Mouse (Mus musculus): ENCODE measurements around the gene Kcnj8.

The Kcnj8 gene

GRCm38 (mm10) chr6:142571055-142571618, at the start of gene Kcnj8:
Kcnj8 (minus strand) TSS chr6:142571614.
- peak; percentile 89 for DNase-seq

DNA sequence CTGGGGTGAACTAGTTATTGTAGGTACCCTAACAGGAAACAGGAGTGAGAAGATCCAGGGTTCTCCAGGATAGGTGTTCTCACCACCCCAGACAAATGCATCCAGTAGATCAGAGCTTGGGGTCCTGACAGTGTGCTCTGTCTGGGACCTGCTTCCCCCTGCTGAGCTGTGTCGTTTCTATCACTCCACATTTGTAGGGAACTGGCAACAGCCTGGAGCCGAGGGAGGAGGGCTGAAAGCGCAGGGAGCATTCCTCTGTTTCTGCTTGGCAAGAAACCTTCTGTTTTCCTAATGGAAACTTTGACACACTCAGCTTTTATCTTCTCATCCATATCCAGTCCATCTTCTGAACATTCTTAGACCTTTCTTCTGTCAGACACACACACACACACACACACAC, 45.2 kb upstream of the Kcnj8 start:
- DNase-seq = peak; percentile 71

DNA sequence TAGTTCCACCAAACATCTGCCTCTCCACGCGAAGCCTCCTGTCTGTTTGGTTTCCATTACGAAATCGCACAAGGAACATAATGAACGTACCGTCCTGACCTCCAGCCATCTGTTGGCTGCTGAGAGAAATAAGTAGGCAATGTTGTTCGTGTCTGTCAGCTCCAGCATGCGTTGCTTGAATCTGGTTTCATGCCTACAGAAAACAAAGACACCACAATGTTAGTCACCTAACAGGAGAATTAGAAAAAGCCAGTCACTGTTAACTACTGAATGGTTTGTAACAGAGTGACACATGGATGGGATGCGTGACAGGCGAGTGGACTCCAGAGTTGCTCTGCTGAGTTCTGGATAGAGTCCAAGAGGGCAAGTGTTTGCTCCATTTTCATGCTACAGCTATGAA, 42.9 kb upstream of the Kcnj8 start:
- DNase-seq = peak; percentile 51

DNA sequence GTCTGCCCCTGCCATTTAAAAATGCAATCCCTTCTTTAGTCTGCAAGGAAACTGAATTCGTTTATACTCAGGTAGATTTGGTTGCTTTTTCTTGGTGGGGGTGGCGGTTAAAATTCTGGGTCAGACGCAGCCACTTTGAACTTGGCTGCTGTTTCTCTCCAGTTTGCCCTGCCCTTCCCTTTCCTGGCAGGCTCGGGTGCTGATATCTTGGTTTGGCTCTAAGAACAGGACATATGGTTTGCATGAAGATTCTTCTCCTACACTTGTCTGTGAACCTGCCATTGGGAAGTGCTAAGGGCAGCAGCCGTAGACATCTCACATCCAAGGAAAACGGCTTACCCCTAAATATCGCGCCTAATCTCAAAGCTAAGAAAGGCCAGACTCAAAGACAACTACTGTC, 41.0 kb upstream of the Kcnj8 start:
- DNase-seq = no peak

DNA sequence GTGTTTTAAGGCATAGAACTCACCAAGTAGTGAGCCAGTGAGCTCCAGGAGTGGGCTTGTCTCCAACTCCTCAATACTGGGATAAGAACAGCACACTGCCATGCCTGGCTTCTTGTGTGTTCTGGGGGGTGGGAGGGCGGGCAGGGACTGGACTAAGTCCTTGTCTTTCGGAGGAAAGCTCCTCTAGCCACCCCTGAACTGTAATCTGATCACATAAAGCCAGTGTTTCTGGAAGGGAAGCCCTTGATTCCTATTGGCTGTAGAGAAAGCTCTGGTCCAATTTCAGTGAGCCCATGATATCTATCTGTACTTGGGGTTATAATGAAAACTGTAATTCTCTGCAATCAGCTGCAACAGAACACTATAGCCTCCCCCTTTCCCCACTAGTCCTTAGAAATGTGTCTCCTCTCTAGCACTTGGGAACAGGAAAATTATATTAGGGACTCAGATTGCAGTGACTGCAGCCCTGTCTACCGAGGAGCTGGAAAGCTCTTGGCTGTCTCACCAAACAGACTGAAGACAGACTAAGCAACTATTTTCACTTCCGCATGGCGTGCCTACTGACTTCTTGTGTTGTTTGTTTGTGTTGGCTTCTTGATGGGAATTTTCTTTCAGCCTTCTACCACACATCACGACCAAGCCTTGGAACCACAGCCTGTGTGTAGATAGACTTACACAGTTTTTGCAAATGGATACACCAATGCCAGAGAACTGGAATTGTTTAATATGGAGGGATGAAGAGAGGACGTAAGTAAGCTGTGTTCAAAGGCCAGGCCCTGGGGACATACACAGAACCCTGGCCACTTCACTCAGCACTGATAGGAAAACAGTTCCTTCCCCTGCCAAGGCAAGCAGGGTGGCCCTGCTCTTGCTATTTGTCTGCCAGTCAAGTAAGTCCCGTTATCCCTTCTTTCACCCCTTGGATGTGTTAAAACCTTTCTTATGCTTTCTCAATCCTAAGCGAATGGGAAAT, 38.3 kb upstream of the Kcnj8 start:
- peak; percentile 22 for DNase-seq

DNA sequence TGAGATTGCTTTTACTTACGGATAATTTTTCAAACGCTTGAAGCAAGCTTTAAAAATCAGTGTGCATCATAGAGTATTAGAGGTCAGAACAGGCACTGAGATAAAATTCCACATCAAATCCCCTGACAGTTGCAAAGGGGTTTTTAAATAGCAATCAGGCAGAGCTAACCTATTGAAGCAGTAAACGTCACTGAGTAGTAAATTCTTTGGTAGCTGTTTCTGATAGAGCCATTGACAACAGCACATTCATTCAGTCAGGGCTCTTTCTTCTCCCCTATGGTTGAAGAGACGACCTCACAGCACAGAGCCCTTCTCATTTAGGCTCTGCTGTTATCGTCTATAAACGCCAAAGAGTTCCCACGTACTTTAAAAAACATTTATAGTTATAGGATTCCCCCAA, 35.7 kb upstream of the Kcnj8 start:
- DNase-seq = no peak

DNA sequence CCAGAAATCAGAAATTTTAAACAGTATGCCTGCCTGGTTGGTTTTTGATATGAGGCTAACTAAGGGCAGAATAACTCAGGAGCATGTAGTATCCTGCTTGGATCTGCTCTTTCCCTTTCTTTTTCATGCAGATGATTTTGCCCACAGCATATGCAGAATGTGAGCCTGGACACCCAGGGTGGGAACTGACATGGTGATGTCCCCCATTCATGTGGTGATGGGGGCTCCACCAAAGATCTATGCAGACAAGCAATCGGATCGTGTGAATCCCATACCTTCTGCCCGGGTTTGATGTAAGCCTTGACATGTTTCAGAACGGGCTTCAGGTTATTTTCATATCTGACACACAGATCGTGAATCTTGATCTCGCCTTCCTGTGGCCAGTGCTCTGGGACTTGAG, 31.4 kb upstream of the Kcnj8 start:
- DNase-seq = no peak

DNA sequence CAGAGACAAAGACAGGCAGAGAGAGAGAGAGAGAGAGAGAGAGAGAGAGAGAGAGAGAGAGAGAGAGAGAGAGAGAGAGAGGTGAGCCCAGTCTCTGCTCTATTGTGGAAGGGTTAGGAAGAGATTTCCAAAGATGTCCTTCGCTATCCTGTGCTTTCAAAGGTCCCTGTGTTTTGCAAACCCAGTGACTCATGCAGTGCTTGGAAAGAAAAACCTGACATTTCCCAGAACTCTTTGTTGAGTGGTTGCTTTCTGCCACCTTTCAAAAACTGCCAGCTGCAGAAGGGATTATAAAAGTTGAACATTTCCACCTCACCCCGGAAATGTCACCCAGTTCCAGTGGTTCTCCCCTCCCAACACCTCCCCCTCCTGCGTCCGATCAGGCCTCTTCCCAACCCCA, 7.4 kb upstream of the Kcnj8 start:
- no peak for DNase-seq

DNA sequence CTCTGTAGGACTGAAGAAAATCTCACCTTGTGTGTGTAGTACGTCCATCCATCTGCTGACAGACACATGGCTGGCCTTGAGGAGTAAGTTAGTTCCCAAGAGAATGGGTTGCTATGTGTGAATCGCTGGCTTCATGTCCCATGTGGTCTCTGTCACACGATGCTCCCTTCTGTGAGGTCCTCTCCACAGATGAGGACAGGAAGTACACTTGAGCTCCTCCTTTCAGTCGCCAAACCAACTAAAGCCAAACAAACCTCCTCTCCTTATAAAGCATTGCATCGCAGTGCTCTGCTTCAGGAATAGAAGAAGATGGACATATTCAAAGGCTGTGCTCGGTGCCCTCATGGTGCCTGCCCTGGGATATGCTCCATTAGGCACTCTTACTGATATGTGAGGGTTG, 6.4 kb upstream of the Kcnj8 start:
- no peak for DNase-seq

DNA sequence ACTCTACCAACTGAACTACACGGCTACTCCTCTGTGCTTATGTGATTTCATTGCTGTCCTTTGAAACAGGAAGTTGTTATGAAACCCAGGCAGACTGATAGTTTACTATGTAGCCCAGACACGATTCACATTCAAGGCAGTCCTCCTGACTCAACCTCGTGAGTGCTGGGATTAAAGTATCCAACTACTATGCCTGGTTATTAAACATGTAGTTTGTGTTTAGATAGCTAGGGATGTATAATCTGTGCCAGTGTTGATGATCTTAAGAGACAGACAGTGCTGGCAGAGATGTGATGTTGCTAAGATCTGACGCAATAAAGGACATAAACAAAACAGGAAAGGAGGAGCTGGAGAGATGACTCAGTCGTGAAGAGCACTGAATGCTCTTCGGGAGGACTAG, 1.5 kb upstream of the Kcnj8 start:
- no peak for DNase-seq

DNA sequence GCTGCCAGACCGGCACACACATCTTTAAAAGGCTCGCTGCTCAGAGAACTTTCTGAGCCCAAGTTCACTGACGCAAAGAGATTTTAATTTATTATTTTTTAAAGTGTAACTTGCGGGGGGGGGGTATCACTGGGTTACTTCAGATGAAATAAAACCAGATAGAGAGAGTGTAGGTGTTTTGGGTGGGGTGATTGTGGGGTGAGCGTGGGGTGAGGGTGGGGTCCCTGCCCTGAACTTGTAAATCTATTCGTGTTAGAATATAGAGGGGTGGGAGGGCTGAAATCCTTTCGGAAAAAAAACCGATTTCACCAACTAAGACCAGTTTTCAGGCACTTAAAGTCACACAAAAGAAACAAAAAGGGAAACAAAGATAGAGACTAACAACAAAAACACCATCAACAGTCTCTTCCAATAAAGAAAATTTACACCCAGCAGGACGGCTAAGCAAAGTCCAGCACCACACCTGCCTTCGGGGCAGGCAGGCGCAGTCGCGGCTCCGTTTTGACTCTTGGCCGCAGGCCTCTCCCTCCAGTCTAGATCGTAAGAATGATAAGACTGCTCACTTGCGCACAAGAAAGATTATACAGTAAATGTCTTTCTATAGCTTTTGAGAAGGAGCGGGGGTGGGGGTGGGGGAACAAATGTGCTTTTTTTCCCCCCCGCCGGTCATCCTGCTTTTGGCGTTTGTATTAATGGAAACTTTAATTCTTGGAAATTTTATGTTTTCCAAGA, 381 bp upstream of the Kcnj8 start:
- DNase-seq = no peak

GRCm38 (mm10) chr6:142570046-142570770, 1.2 kb downstream of the Kcnj8 start:
- no peak for DNase-seq

- DNase-seq = no peak
These were observed 2.6 kb downstream of the Kcnj8 start for GRCm38 (mm10) chr6:142568713-142569357.

DNA sequence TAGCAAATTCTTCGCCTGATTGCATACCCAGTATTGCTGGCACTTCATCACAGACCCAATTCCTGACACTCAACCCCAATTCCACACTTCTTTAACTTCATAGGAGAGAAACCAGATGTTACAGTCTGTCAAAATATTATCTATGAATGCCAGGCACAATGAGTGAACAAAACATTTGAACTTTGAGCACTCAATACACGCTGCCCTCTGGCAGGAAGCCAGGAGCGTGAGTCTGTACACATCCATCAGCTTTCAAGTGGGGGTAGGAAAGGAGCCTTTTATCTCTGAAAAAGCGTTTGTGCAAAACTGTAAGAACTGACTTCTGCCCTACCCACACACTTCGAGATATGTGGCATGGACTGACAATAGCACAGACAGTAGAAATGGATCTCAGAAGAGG, 4.0 kb downstream of the Kcnj8 start:
- peak; percentile 52 for DNase-seq

- DNase-seq = no peak
These were observed 6.7 kb downstream of the Kcnj8 start for GRCm38 (mm10) chr6:142564746-142565145.

DNA sequence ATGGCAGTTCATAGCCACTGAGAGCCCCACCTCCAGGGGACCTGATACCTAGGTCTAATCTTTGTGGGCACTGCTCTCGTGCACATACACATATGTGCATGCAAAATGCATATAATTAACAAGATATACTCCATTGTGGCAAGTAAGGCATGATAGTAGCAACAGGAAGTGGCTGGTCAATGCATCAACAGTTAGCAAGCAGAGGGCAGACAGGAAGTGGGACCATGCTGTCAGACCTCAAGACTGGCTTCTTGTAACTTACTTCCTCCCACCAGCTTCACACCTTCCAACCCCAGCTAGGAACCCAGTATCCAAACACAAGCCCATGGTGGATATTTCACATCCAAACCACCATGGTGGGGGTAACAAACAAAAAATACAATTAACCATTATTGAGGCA, 10.3 kb downstream of the Kcnj8 start:
- no peak for DNase-seq

- no peak for DNase-seq
These were observed 12.4 kb downstream of the Kcnj8 start for GRCm38 (mm10) chr6:142558772-142559679.

DNA sequence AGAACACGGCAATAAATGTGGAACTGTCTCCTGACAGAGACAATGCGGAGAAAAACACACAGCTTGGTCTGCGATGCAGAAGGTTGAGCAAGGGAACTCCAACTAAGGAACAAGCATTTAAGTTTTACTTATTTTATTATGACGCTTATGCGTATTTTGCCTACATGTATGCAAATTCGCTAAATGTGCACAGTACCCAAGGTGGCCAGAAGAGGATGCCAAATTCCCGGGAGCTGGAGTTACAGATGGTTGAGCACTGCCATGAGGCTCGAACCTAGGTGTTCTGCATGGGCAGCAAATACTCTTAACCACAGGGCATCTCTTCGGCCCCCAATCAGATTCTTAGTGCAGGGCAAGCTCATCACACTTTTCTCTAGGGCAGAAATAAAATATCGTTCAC, 13.3 kb downstream of the Kcnj8 start:
- DNase-seq = no peak

DNA sequence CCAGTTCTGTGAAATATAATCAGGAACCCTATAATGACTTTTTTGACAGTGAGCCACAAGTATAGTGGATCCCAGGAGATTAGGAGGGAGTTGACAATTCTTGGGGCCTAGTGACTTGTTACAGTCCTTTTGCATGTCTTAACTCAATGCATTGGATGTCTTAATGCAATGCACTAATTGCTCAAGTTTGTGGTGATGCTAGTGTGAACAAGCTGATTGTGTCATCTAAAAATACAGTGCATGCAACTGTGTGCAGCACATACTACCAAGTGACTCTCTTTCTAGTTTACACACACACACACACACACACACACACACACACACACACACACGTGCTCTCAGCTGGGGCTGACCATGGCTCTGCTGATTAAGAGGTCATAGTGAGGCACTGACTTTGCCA, 15.4 kb downstream of the Kcnj8 start:
- DNase-seq = no peak

DNA sequence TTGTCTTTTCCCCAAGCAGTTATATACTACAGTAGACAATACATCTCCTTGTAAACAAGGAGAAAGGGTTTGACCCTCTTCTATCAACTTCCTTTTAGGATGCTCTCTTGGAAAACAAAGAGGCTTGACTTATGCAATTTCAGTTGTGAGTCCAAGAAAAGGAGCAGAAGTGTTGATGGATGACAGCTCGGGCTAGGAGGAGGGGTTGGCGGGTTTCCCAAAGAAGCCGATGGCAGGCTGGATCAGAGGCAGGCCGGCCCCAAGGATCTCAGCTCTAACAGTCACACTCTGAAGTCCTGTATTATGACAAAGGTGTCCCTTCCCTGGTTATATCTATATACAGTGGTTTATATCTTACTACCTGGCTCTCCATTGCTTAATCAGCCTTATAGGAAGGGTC, 19.9 kb downstream of the Kcnj8 start:
- DNase-seq = peak; percentile 80

DNA sequence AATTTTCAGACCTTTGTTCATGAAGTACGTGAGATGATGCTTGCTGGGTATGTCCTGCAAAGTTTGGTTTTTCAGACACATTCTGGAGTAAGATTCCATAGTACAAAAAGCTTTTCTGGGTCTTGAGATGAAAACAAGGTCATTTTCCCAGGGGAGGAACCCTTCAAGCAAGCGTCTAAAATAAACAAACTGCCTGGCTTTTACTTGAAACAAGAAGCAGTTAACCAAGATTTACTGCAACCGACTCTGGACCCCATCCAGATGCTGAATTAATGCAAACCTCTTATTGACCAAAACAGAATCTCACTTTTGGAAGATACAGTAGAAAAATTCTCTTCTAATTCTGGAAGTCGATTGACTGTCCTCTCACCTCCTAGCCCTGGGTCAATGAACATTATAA, 20.5 kb downstream of the Kcnj8 start:
- no peak for DNase-seq

- DNase-seq = no peak
These were observed 23.0 kb downstream of the Kcnj8 start for GRCm38 (mm10) chr6:142548377-142548776.

All from lung, postnatal 10 days (tissue).